Mouse (Mus musculus) 416B (cell line): Measurements from ENCODE around the gene Irak4.

ENCODE experiments used
- DNase-seq: peaks from one replicate; pipeline ENCODE4 v3.0.0; 2011; ENCODE audit warnings: low read depth

Irak4 gene

GRCm38 (mm10) chr15:94543409-94544051, at the start of gene Irak4, which contains the start of gene Pus7l:
TSS of gene Irak4 (plus strand) at chr15:94543643.
TSS of gene Pus7l (minus strand) at chr15:94543547.
- DNase-seq, result peak; percentile 98

- DNase-seq, result no peak
Measured at GRCm38 (mm10) chr15:94494445-94494844, 49.0 kb upstream of the Irak4 start.

DNA sequence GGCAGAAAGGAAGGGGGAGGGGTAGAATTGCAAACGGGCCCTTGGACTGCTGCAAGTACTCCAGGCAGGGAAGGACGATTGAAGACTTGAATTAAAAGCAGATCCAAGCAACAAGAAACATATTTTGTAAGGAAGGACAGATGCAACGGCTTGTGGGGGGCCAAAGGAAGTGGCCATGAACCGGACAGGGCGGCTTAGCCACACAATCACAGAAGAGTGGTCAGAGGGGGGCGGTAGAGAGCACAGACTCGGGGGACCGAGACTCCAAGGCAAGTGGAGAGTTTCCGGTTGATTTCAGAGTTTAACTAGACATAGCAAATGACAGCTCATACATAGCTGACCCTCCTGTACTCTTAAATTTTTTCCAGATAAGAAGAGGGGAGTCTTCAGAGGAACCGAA, 47.5 kb upstream of the Irak4 start:
- peak; percentile 19 for DNase-seq

DNA sequence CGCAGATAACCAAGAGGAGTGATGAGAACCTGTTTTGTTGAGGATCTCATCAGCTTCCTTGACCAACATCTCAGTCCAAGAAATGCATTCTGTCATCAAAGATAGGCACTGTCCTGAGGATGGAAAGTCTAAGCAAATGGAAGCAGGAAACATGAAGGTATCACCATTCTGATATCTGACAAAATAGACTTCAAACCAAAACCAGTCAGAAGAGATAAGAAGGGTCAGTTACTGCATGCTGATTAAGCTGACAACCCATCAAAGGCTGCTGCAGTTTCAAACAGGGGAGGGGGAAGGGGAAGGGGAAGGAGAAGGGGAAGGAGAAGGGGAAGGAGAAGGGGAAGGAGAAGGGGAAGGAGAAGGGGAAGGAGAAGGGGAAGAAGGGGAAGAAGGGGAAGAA, 44.2 kb upstream of the Irak4 start:
- no peak for DNase-seq

DNA sequence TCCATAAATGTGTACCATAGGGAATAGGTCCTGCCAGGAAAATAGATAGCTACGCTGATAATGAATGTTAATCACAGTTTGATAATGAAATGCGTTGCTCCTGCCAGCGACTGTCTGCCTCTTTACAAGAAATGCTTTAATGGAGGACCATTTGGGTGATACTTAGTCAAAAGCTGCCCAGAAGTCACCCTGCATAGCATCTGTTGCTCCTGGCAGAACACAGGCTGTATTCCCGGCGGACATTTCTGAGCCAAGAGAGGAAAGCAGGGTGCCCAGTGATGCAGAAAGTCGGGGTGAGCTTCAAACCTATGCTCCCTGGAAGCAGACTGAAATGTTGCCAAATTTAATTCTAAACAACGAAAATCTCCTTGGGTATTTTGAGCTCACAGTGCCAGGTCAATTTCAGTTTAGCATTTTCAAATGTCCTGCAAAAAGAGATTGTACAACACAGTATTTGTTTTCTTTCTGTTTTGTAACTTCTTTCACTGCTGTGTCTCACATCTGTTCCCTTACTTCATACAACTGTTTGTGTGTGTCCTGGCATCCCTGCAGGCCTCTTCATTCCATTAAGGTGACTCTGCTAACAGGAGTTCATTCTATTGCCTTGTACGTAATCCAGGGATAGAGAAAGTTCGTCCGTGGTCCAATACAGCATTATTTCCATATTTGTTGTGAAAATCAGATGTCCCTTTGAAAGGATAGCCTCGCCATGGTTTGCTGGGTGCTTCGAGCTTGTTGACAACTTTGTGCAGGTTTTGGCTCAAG, 39.8 kb upstream of the Irak4 start:
- no peak for DNase-seq

DNA sequence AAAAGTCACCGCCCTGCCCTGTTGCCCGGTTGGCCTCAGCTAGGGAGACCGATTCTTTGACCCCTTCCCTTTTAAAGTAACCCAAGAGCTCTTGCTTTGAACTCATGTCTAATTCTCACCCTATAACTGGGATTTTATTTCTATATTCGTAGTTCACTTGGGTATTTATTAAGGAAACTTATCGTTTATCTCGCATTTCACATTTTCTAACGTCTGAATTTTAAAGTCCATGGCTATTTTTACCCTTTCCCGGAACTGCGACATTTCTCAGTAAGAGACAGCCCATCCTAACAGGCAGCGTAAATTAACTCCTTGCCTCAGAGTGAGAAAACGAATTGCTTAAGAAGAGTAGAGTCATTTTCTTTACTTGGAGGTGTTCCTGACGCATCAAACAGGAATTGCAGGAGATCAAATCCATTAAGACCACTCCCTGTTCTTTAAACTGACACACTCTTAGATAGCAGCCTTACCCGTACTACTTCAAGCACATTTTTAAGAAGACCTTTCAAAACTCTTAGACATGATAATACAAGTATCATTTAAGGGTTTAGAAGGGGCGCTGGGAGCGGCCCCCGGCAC, 25.4 kb upstream of the Irak4 start:
- DNase-seq, result no peak

GRCm38 (mm10) chr15:94520205-94520900, 23.1 kb upstream of the Irak4 start:
- DNase-seq, result peak; percentile 84

DNA sequence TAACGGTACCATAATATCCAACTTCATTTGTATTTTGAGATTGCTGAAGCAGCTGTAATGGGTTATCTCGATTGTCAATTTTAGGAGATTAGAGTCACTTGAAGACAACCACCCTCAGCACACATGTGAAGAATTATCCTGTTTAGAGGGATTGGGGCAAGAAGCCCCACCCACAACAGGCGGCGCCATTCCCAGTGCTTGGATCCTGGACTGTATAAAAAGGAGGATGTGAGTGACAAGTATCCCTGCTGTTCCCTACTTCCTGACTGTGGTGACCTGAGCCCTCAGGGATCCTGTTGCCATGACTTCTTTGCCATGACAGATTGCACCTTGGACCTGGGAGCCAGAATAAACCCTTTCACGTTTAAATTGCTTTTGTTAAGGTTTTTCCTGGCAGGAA, 22.5 kb upstream of the Irak4 start:
- DNase-seq, result no peak

DNA sequence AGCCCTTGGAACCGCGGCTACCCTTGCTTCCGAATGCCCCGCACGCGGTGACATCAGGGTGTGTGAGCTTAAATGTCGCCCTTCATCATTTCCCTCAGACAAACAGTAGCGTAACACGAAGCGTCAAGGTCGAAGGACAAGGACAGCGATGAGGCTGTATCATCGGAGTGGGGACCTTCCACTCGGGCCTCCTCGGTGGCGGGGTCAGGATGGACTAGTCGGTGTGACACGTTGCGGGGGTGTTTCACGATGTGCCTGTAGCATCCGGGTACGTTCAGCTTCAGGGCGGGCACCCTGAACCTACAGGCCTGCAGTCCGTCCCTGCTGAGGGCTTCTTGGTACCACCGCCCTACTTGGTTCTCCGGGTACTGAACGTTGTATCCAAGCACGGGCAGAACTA, 20.2 kb upstream of the Irak4 start:
- DNase-seq, result no peak

DNA sequence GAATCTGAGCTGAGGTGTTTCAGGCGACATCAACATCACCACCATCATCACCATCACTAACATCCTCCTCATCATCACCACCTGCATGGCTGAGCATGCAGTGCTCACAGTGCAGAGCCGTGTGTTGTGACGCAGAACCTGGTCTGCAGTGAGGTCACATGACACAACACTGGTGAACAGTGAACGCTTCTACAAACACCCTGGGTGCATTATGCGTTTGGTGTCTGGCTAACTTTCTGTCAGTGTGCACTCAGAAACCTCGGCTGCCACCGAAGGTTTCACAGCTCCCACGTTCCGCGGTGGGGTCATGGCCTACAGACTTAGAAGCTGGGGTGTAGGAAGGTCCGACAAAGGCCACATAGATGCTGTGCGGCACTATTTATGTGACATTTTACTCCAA, 18.5 kb upstream of the Irak4 start:
- no peak for DNase-seq

DNA sequence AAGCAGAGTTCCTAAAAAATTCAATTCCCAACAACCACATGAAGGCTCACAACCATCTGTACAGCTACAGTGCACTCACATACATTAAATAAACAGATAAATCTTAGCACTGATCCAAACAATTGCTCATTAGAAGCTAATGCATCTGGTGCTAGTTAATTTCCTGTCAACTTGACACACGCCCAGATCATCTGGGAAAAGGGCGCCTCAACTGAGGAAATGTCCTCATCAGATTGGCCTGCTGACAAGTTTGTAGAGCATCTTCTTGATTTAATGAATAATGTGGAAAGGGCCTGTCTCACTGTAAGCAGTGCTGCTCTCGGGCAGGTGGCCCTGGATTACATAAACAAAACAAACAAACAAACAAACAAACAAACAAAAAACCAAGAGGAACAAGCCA, 12.9 kb upstream of the Irak4 start:
- DNase-seq, result no peak

- DNase-seq, result no peak
Measured at GRCm38 (mm10) chr15:94532306-94532705, 11.1 kb upstream of the Irak4 start.

DNA sequence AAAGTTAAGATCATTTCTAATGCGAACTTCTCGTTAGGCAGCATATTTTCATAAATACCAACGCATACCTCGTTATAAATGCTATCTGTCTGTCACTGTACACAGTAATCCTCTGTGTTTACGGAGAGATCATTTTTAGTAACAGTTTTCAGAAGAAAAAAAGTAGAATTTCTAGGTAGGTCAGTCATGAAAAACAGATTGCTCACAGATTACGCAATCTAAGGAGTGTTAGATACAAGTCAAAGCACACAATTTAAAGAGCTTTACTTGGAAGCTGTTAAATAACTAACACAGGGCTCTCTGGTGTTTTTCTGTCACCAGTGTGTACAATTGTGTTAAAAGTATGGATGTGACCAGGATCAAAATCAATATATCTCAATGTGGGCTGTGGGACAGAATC, 10.5 kb upstream of the Irak4 start:
- DNase-seq, result no peak

- no peak for DNase-seq
Measured at GRCm38 (mm10) chr15:94535521-94535920, 7.9 kb upstream of the Irak4 start.

- no peak for DNase-seq
Measured at GRCm38 (mm10) chr15:94539296-94539695, 4.1 kb upstream of the Irak4 start.

DNA sequence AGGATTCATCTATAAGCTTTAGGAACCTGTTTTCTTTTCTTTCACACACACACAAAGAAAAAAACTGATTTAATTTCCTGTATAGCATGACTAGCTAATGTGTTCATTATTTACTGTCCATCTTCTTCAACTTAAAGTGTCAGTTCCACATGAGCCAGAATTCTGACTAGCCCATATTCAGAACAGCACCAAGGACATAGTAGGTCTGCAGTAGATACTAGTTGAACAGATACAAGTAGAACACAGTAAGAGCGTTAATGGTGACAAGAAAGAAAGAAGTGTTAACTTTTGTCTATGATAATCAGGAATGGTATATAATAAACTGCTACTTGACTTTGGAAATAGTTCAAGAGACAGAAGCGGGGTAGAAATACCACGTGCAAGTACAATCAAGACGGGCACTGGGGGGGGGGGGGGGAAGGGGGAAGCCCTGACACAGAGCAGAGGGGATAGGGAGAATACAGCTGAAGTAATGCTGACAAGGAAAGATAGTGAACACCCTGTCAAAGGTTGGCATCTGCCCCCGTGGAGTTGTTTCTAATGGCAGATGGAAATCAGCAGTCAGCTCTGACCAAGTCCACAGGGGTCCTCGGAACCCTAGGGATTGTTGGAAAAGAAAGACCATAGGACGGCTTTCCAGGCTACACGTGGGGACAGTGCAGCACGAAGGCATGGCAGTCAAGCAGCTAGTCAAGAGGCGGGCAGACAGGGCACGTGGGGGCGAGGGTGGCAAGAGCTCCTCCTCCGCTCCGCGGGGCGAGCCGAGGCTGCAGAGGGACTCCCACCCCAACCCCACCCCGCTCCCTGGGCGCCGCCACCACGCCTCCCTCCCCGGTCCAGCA, 655 bp upstream of the Irak4 start:
- DNase-seq, result no peak

DNA sequence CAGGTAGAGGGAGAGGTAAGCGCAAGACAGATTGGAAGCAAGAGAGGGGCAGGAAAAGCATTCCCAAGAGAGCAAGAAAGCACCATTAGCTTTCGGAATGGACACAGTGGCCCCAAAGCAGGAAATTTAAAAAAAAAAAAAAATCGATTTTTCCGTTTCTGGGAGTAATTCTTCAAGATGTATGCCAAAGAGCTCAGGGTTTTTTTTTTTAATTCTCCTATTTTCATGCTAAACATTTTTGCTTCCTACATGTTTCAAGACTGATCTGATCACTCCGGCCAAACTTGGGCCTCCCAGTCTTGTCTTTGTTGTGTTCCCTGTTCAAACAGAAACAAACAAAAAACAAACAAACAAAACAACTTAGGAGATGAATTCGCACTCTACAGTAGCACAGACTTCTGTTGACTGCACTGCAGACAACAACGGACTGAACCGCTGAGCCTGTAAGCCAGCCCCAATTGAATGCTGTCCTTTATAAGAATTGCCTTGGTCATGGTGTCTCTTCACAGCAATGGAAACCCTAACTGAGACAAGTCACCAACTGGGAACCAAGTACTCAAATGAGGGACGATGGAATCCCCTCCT, 701 bp downstream of the Irak4 start:
- peak; percentile 24 for DNase-seq

DNA sequence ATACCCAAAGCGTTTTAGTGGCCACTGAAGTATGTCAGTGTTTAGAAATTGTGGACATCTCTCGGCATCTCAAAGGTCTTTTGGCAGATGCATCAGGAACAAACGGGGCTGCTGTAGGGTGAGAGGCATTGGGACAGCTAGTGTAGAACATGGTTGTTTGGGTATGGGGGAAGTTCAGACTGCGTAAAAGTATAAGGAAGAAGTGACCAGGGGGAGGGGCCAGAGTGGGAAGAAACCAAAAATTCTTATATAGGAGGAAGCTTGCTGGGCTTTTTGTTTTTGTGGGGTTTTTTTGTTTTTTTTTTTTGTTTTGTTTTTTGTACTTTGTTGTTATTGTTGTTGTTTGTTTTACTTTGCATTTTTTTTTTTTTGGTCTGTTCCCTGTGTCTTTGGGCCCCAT, 1.4 kb downstream of the Irak4 start:
- DNase-seq, result peak; percentile 25

- no peak for DNase-seq
Measured at GRCm38 (mm10) chr15:94553536-94553935, 10.1 kb downstream of the Irak4 start.

GRCm38 (mm10) chr15:94557442-94557841, 14.0 kb downstream of the Irak4 start:
- DNase-seq, result peak; percentile 88

GRCm38 (mm10) chr15:94558895-94559656, 15.6 kb downstream of the Irak4 start:
- DNase-seq, result peak; percentile 49
